Mouse (Mus musculus) layer of hippocampus, postnatal 25 days (tissue): ENCODE measurements around the gene 0610012G03Rik. TPM values are rescaled to one million over a fixed set of nuclear protein-coding genes. Genes with fewer than 3 reads are reported as not detected.

Source experiments
- microRNA-seq, 2 experiments: library from miRNA; unstranded; fragments of <30 nt; microRNA quantifications; one replicate each; pipeline ENCODE4 v1.2.0; 2021
- total RNA-seq, 2 experiments: library from RNA; stranded (reverse); gene quantifications; 2 replicates each; pipeline ENCODE4 v1.2.3; 2021

Gene 0610012G03Rik
- total RNA-seq, 2 experiments from 2014 or later, result 42.2 to 49.5 TPM

Small RNA genes within 50 kb of the gene (microRNA-seq; reads per million reads assigned to microRNA genes)
- 0 reads per million in 2 experiments for gene Gm26269

Other genes with a start within 250 kb of the 0610012G03Rik start
- under 1 TPM; 0.16 to 0.17 TPM for gene Meltf, start 69.7 kb downstream of the 0610012G03Rik start, total RNA-seq
- 10 to 100 TPM; 15.4 to 20.9 TPM for gene Pigz, start 14.6 kb downstream of the 0610012G03Rik start, total RNA-seq
- 10 to 100 TPM; 49.9 to 55.3 TPM for gene Ncbp2, start within 50 bp of the 0610012G03Rik start, total RNA-seq
- gene Senp5, start 54.8 kb upstream of the 0610012G03Rik start, total RNA-seq, result 10 to 100 TPM; 39.4 to 40.4 TPM
- 10 to 100 TPM; 29.9 to 30.6 TPM for gene Pak2, start 130.8 kb upstream of the 0610012G03Rik start, total RNA-seq
- 10 to 100 TPM; 21.9 to 29.5 TPM for gene Pigx, start 151.2 kb upstream of the 0610012G03Rik start, total RNA-seq
- 10 to 100 TPM; 62.9 to 65.4 TPM for gene Cep19, start 151.3 kb upstream of the 0610012G03Rik start, total RNA-seq
- gene Nrros, start 217.1 kb upstream of the 0610012G03Rik start, total RNA-seq, result 10 to 100 TPM in 1 of 2 experiments, 1 to 10 TPM in 1; 8.9 to 10.6 TPM
- gene Bex6, start 231.3 kb upstream of the 0610012G03Rik start, total RNA-seq, result not detected